Mouse (Mus musculus) layer of hippocampus, adult 8-10 months (tissue): ENCODE data around the gene Ppp6c. TPM values are rescaled to one million over a fixed set of nuclear protein-coding genes. Genes with fewer than 3 reads are reported as not detected.
A peak's percentile ranks its signal among the peaks of the same experiment; 100 is the strongest.
"Not testable (repeated sequence)": the region's sequence is repeated elsewhere in the genome, so short reads cannot be mapped to it uniquely, and the experiment has no call there.

Experiments
- DNase-seq, 2 experiments: peaks; one replicate each; pipeline ENCODE4 v3.0.0; 2022; ENCODE audit warnings: low spot score in 2 of 2
- total RNA-seq, 4 experiments: library from RNA; stranded (reverse); gene quantifications; 2 replicates each; pipeline ENCODE4 v1.2.4; 2022

The Ppp6c gene
- 10 to 100 TPM; 58.4 to 74.2 (median 63.1) TPM for total RNA-seq

- DNase-seq, result peak; percentile 95 to 96
These were observed at the start of gene Ppp6c for GRCm38 (mm10) chr2:39226019-39226640. Gene Ppp6c, minus strand, starts transcription at chr2:39226451.

- DNase-seq, result no peak
These were observed 42.1 kb upstream of the Ppp6c start for GRCm38 (mm10) chr2:39268357-39268756.

GRCm38 (mm10) chr2:39252275-39252674 is 26.0 kb upstream of the Ppp6c start:
- DNase-seq, result peak; percentile 18 to 44

- DNase-seq, result not testable (repeated sequence)
These were observed 20.6 kb upstream of the Ppp6c start for GRCm38 (mm10) chr2:39246862-39247261.

- DNase-seq, result no peak
These were observed 480 bp upstream of the Ppp6c start for GRCm38 (mm10) chr2:39226731-39227130.

GRCm38 (mm10) chr2:39225331-39226018 is 776 bp downstream of the Ppp6c start:
- peak; percentile 42 to 52 for DNase-seq

GRCm38 (mm10) chr2:39224621-39225020 is 1.6 kb downstream of the Ppp6c start:
- DNase-seq, result no peak

GRCm38 (mm10) chr2:39220010-39220409 is 6.2 kb downstream of the Ppp6c start:
- DNase-seq, result no peak

- no peak for DNase-seq
These were observed 7.2 kb downstream of the Ppp6c start for GRCm38 (mm10) chr2:39219034-39219433.

GRCm38 (mm10) chr2:39217150-39217549 is 9.1 kb downstream of the Ppp6c start:
- DNase-seq, result no peak

- no peak for DNase-seq
These were observed 15.5 kb downstream of the Ppp6c start for GRCm38 (mm10) chr2:39210738-39211137.

GRCm38 (mm10) chr2:39203359-39203758 is 22.9 kb downstream of the Ppp6c start:
- DNase-seq, result no peak

GRCm38 (mm10) chr2:39194809-39195208 is 31.4 kb downstream of the Ppp6c start:
- DNase-seq, result no peak

GRCm38 (mm10) chr2:39190561-39191056 is 35.6 kb downstream of the Ppp6c start, which contains the start of gene Scai:
Gene Scai, minus strand, starts transcription at chr2:39190734.
- peak; percentile 98 to 99 for DNase-seq

- DNase-seq, result peak in 1 of 2 experiments; percentile 16
These were observed 36.2 kb downstream of the Ppp6c start for GRCm38 (mm10) chr2:39189961-39190560.

GRCm38 (mm10) chr2:39185942-39186341 is 40.3 kb downstream of the Ppp6c start:
- DNase-seq, result no peak

GRCm38 (mm10) chr2:39183587-39183986 is 42.7 kb downstream of the Ppp6c start:
- no peak for DNase-seq

GRCm38 (mm10) chr2:39160996-39161395 is 65.3 kb downstream of the Ppp6c start:
- DNase-seq, result no peak

GRCm38 (mm10) chr2:39157916-39158315 is 68.3 kb downstream of the Ppp6c start:
- no peak for DNase-seq

GRCm38 (mm10) chr2:39156821-39157220 is 69.4 kb downstream of the Ppp6c start:
- DNase-seq, result no peak

- DNase-seq, result no peak
These were observed 75.3 kb downstream of the Ppp6c start for GRCm38 (mm10) chr2:39150943-39151342.

- DNase-seq, result no peak
These were observed 78.2 kb downstream of the Ppp6c start for GRCm38 (mm10) chr2:39148075-39148474.
